Mouse (Mus musculus): ENCODE data around the gene Pcyt1a.
"Not testable (repeated sequence)": the region's sequence is repeated elsewhere in the genome, so short reads cannot be mapped to it uniquely, and the experiment has no call there.

Gene Pcyt1a

GRCm38 (mm10) chr16:32472276-32473015 lies 41.7 kb downstream of the Pcyt1a start:
- DNase-seq (ENCODE audit: low read depth, low spot score): no peak

GRCm38 (mm10) chr16:32477315-32477714 lies 46.6 kb downstream of the Pcyt1a start:
- no peak for DNase-seq (ENCODE audit: low read depth, low spot score)

- DNase-seq (ENCODE audit: low read depth, low spot score): no peak
Observed at GRCm38 (mm10) chr16:32479415-32479814, 48.7 kb downstream of the Pcyt1a start.

GRCm38 (mm10) chr16:32484431-32484871 lies 53.7 kb downstream of the Pcyt1a start:
- DNase-seq (ENCODE audit: low read depth, low spot score): peak; percentile 78

DNA sequence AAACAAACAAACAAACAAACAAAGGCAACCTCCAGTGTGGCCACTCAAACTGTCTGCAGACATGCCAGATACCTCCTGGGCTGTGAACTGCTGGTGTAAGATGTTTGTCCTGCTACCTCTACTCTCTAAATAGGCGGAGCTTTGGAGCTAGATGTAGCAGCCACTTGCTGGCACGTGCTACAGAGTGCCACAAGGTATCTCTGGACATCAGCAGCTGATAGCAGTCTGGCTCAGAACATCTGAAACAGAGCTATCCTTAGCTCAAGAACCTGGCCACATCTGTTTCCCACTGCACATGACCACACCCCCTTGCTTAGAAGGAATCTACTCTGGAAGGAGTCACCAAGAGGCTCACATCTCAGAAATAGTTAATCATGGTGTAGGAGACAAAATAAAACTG lies 54.5 kb downstream of the Pcyt1a start:
- DNase-seq (ENCODE audit: low read depth, low spot score): no peak

- no peak for DNase-seq (ENCODE audit: low read depth, low spot score)
Observed at GRCm38 (mm10) chr16:32486046-32486445, 55.3 kb downstream of the Pcyt1a start.

- peak; percentile 49 for DNase-seq (ENCODE audit: low read depth, low spot score)
Observed at GRCm38 (mm10) chr16:32487234-32488111, 56.8 kb downstream of the Pcyt1a start, which contains the start of gene Slc51a. Gene Slc51a, minus strand, starts transcription at chr16:32487879.

DNA sequence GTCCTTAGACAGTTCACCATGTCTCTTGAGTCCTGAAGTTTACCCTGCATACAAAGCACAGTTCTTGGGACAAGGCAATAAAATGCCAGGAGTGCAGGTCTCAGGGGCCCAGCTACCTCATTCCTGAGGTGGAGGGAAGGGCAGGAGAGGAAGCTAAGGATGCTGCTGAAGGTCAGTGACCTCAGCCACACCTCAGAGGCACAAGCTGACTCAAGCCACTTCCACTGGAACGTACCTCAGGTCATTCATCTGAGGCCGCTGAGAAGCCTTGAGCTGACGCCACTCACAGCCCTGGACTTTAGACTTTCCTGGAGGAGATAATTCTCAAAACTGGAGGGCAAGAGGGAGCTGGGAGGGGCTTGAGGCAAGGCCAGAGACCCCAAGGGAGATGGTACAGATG lies 58.2 kb downstream of the Pcyt1a start:
- no peak for DNase-seq (ENCODE audit: low read depth, low spot score)

DNA sequence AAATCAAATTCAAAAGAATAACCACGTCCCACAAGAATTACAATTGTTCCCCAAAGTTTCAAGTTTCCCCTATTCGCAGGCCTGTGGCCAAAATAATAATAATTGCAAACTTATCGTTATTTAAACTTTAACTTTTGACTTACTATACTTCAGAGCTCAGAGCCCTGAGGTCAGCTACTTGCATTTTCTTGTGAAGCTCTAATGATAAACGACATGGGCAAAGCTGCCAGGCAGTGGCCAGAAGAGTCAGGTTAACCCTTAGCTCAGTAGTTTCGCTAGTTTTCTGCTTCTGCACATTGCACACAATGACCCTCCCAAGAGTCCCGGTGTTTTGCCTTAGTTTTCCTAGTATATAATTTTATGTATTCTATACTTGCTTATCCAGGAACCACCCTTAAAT lies 63.6 kb downstream of the Pcyt1a start:
- DNase-seq (ENCODE audit: low read depth, low spot score): not testable (repeated sequence)

- DNase-seq (ENCODE audit: low read depth, low spot score): no peak
Observed at GRCm38 (mm10) chr16:32495965-32496364, 65.2 kb downstream of the Pcyt1a start, which contains the start of gene Zdhhc19. Gene Zdhhc19, plus strand, starts transcription at chr16:32496265.

- peak; percentile 65 for DNase-seq (ENCODE audit: low read depth, low spot score)
Observed at GRCm38 (mm10) chr16:32498996-32499395, 68.3 kb downstream of the Pcyt1a start.

DNA sequence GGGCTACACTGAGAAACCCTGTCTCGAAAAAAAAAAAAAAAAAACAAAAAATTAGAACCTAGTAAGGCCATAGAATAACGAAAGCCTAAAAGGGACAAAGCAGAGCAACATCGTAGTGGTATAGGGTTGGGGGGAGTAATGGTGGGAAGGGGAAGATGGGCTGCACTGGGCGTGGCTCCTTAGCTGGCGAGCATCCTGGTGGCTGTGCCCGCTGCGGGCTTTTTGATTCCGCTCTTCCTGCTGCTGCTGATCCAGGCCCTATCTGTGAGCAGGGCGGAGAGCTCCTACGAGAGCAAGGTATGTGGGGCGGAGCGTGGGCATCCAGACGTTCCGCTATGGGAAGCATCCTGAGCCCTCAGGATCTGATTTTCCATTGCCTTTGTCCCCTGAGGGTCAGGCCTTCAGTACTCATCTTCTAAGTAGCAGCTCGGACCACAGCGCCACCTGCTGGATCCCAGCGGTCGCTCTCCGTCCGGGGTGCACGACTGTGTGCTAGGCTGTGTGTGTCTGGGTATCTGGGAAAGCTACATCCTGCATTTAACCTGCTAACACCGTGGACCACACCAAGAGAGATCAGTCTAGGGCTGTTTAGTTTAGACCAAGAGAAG lies 68.8 kb downstream of the Pcyt1a start:
- peak; percentile 94 for DNase-seq (ENCODE audit: low read depth, low spot score)

DNA sequence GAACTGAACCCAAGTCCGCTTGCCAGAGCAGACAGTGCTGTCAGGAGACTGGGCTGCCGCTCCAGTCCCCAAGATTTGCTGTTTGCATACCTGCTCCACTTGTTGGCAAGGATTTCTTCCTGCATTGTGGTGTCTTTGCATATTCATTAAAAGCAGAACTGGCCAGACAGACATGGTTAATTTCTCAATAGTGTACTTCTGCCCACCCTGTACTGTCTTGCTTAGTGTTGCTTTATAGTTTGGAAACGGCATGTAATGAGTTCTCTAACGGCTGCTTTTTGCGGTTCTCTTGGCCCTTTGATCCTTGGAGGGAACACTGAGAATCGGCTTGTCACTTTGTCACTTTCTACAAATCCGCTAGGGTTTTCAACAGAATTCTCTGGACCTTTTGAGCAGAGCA lies 70.7 kb downstream of the Pcyt1a start:
- DNase-seq (ENCODE audit: low read depth, low spot score): no peak

GRCm38 (mm10) chr16:32502621-32503335 lies 72.1 kb downstream of the Pcyt1a start:
- peak; percentile 93 for DNase-seq (ENCODE audit: low read depth, low spot score)

- DNase-seq (ENCODE audit: low read depth, low spot score): no peak
Observed at GRCm38 (mm10) chr16:32503633-32504032, 72.9 kb downstream of the Pcyt1a start.

DNA sequence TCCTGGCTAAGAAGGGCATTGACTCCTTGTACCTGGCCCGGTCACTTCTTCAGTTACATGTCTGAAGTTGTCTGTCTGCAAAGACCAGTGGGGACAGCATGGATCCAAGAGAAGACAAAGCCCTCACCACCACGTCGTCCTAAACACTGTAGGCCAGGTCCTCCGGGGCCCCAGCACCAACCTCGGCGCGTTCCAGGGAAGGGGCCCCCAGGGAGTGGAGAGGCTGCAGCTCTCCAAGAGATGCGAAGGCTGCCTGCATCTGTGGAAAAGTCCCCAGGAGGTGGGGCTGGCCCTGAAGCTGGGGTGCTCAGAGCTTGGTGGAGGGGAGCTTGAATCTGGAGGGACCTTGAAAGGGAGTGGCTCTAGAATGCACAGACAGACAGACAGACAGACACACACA lies 75.6 kb downstream of the Pcyt1a start:
- DNase-seq (ENCODE audit: low read depth, low spot score): no peak

- DNase-seq (ENCODE audit: low read depth, low spot score): no peak
Observed at GRCm38 (mm10) chr16:32506868-32507267, 76.1 kb downstream of the Pcyt1a start.

DNA sequence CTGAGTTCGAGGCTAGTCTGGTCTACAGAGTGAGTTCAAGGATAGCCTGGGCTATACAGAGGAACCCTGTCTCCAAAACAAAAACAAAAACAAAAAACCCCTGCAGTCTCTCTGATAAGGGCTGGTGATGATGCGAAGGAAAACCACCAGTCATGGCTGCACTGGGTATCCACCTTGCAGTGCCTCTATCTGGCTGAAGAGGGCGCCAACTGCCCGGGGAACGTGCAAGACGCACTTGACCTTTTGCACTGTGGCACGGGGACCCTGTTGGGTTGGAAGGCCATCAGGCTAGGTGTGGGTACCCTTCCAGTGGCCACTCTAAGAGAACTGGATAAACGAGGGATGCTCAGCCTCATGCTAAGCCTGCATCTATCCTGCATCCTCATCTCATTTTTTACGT lies 76.7 kb downstream of the Pcyt1a start:
- peak; percentile 83 for DNase-seq (ENCODE audit: low read depth, low spot score)

DNA sequence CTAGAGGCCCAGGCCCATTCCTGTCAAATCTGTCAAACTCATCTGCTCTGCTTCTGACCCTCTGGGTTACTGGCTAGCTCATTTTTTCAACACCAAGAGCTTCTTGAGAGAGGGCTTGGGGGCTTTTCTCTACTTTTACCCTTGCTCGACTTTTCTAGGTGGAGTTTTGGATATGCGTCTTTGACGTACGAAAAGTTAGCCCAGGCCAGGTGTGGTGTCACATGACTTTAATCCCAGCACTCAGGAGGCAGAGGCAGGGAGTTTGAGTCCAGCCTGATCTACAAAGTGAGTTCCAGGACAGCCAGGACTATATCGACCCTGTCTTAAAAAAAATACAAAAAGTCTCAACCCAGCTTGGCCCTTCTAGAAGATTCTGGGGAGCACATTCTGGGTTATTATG lies 77.3 kb downstream of the Pcyt1a start:
- no peak for DNase-seq (ENCODE audit: low read depth, low spot score)

GRCm38 (mm10) chr16:32508506-32509065 lies 77.9 kb downstream of the Pcyt1a start:
- no peak for DNase-seq (ENCODE audit: low read depth, low spot score)

Measured in R1 (cell line).